Mouse (Mus musculus) bone marrow macrophage, adult 2 months (primary cell): Measurements from ENCODE around the gene Fam222b.

ENCODE experiments used
- CTCF ChIP-seq: IDR thresholded peaks from 2 replicates; pipeline ENCODE4 v1.5.1; 2012; ENCODE audit warnings: low read depth, mild to moderate bottlenecking, low read length, moderate library complexity
- POLR2A ChIP-seq: IDR thresholded peaks from 2 replicates; pipeline ENCODE4 v1.6.1; 2012; ENCODE audit warnings: mild to moderate bottlenecking, low read depth, low read length, borderline replicate concordance

GRCm38 (mm10) chr11:78161169-78161568 lies 66.7 kb downstream of the Fam222b start:
- TF ChIP-seq POLR2A: no peak
- TF ChIP-seq CTCF: no peak
